Mouse (Mus musculus): ENCODE data around the gene C1qtnf12.

The C1qtnf12 gene

DNA sequence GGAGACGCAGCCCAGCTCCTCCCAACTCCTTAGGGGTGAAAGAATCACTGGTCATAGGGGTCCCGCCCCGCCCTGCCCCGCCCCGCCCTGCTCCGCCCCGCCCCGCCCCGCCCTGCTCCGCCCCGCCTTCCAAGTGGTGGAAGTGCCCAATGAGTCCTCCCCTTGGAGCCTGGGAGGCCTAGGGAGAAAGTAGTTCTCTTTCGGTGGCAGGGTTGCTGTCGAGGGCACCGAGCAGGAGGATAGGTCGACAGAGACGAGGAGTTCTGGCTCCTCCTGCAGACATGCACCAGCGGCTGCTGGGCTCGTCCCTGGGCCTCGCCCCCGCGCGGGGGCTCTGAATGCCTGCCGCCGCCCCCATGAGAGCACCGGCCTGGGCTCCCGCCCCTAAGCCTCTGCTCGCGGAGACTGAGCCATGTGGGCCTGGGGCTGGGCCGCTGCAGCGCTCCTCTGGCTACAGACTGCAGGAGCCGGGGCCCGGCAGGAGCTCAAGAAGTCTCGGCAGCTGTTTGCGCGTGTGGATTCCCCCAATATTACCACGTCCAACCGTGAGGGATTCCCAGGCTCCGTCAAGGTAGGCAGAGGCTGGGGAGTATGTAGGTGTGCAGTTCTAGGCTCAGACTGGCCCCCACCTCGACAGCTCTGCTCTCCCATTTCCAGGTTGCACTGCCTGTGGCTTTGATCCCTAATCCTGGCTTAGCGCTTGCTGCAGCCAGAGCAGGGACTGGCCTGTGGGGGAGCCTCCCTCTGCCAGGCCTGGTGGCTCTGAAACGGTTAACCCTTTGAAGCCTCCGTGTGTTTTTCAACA is at the start of gene C1qtnf12:
Gene C1qtnf12, plus strand, starts transcription at position 152 of the 805 bp plus-strand sequence.
- peak in 1 of 2 experiments; percentile 20 for DNase-seq (ENCODE audit: low spot score in 2 of 2)

DNA sequence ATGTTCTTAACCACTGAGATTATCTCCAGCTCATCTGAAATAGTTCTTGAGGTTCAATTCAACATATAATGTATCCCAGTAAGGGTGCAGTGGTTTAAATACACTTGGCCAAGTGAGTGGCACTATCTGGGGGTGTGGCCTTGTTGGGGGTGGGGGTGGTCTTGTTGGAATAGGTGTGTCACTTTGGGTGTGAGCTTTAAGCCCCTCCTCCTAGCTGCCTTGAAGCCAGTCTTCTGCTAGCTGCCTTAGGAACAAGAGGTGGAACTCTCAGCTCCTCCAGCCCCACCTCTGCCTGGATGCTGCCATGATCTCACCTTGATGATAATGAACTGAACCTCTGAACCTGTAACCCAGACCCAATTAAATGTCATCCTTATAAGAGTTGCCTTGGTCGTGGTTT is 30.1 kb upstream of the C1qtnf12 start:
- DNase-seq (ENCODE audit: low spot score in 2 of 2): no peak

DNA sequence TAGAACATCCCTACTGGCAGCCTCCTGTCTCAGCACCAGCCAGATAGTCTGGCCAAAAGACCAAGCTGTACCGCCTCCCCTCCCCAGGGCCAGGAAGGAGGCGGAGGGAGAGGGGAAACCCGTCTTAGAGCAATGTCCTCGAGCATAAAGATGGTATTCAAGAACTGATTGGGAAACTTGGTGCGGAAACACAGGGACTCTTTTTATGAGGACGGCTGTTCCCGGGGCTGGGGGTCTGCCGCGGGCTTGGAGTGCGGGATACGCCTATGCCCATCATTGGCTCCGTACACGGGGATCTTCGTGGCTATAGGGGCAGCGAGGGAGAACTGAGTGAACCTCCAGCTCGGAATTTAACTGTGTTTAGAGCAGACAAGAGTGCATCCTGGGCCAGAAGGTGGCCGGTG is 19.1 kb upstream of the C1qtnf12 start:
- DNase-seq (ENCODE audit: low spot score in 2 of 2): peak; percentile 43 to 71

DNA sequence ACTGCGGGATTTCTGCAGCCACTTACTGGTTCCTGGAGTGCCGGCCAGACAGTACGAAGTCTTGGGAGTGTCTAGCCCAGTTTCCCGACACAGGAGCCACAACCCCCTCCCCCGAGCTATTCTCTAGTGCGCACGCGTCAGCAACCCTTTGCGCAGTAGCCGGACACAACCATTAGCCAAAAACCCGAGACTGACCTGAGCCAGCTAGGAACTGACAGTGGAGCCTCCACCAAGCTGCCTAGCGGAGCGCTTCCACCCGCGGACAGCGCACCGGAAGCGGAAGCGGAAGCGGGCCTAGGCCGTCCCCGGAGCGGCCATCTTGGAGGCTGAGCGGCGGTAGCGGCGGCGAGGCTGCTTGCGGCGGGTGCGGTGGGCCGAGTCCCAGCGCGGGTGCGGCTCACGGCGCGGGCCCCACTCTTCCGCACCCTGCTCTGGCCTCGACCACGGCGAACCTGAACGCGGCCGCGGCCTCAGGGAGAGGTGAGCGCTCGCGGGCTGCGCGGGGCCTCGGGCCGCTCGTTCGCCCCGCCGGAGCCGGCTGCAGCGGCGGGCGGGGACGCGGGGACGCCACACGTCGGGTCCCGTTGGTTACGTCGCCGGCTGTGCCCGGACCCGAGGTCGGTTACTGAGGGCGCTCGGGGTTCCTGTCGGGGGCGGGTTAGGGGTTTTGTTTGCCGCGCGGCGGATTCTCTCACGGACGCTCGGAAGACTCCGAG is 18.4 kb upstream of the C1qtnf12 start, which contains the start of gene Ube2j2:
Gene Ube2j2, plus strand, starts transcription at position 298 of the 716 bp plus-strand sequence.
- peak; percentile 93 to 96 for DNase-seq (ENCODE audit: low spot score in 2 of 2)

DNA sequence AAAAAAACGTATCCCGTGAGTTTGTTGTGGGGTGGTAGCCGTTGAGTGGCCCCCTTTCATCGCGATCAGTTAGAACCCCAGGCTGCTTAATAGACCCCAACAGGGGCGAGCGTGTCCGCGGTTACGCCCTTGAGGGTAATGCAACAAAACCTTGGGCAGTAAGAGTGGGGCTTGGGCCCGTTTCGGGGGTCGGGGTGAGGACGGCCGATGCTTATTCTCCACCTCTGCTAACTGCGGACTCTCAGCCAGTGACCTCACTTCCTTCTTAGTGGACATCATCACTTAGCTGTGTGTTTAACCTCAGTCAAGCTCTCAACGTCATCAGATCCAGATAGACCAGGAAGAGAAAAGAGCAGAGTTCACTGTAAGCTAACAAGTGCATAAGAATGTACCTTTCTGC is 17.8 kb upstream of the C1qtnf12 start:
- DNase-seq (ENCODE audit: low spot score in 2 of 2): no peak

DNA sequence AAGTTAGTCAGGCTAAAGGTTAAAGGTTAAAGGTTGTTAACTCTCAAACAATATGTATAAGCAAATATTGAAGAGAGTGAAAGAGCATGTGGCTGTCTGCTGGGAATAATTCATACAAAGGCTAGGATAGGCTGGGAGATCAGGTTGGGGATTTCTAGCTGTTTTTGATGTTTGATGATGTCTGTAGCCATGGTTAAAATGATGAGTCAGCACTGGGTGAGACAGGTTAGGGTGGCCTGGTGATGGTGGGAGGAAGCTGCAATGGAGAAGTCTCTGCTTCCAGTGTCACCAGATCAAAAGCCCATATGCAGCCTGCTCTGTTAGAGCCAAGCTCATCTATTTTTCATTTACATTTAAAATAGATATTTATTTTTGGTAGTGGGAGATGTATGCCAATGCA is 15.0 kb upstream of the C1qtnf12 start:
- DNase-seq (ENCODE audit: low spot score in 2 of 2): no peak

DNA sequence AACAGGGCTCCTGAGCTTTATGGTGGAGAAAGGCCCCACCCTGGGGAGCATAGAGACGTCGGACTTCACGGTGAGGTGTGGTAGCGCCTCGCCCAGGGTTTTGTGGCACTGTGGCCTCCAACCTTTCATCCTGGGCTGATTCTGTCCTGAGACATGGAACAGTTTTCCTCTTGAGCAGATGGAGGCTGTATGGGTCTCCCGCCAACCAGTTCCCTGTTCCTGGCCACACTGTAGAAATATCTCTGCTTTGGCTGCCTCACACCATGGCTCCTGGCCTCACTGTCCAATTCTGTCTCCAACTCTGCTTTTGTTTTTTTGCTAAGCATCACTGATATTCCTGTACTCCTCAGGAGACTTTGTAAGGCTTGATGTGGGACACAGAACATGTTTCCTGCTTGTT is 6.6 kb upstream of the C1qtnf12 start:
- no peak for DNase-seq (ENCODE audit: low spot score in 2 of 2)

DNA sequence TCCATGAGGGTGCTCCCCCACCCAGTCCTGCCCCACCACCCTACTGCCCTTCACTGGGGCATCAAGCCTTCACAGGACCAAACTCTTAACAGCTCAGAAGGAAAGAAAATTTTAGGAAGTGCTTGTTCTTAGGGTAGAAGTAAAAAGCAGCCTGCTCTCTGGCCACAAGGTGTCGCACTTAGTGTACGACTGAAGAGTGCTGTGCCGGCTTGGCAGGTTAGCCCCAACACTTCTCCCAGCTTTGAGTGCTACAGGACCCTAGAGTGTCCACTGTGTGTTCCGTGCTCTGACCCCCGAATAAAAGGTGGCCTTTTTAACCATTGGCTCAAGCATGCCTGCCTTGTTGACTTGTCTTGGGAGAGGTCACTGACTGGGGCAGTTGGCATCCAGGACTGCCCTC is 2.8 kb upstream of the C1qtnf12 start:
- peak; percentile 42 to 68 for DNase-seq (ENCODE audit: low spot score in 2 of 2)

DNA sequence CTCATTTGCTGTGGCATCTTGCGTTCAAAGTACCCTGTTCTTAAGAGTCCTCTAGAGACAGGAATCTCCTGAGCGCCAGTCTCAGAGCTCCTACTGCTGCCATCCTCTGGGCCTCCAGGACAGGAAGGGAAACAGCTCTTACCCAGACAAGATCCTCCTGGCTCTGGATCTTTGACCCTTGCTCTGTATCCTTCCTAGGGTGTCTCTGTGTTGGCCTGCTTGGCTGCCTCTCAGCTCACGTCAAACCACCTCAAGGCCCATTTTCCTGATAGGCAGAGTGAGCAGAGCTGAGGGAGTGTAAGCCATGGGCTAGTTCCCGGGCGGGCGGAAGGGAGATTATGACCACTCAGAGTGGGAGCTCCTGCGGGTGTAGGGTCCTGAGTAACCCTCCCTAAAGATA is 988 bp downstream of the C1qtnf12 start:
- DNase-seq (ENCODE audit: low spot score in 2 of 2): no peak

DNA sequence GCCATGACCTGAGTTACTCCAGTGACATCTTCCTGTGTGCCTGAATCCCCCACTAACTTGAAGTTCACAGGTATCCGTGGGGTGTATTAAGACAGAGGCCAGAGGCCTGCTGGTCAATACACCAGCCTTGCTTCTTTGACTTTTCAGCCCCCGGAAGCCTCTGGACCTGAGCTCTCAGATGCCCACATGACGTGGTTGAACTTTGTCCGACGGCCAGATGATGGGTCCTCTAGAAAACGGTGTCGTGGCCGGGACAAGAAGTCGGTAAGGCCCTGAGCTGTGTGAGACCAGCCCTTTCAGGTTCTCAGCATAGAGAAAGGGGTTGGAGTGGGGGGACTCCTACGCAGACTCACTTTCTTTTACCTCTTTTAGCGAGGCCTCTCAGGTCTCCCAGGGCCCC is 2.3 kb downstream of the C1qtnf12 start:
- DNase-seq (ENCODE audit: low spot score in 2 of 2): no peak

DNA sequence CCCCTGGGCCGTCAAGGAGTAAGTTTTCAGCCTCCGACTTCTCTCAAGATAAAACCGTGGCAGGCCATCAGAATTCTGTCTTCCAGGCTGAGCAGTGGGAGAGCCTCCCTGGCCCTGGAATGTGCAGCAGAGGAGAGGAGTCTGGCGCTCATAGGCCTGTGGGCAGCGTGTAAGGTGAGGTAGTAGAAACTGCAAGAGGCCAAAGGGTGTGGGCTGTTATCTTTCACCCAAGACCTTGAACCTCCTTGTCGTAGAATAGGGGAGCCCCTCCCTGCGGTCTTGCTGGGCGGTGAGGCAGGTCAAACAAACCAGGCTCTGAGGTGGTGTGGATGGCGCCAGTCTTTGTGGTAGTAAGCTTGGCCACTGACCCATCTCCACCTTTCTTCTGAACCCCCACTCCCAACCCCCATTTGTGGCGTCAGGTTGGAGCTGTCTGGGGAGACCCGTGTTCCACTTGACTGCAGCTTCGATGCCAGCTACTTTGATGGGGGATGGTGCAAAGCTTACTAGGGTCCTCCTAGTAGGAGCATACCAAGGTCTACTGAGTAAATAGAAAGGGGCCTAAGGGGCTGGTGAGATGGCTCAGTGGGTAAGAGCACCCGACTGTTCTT is 7.0 kb downstream of the C1qtnf12 start:
- no peak for DNase-seq (ENCODE audit: low spot score in 2 of 2)

DNA sequence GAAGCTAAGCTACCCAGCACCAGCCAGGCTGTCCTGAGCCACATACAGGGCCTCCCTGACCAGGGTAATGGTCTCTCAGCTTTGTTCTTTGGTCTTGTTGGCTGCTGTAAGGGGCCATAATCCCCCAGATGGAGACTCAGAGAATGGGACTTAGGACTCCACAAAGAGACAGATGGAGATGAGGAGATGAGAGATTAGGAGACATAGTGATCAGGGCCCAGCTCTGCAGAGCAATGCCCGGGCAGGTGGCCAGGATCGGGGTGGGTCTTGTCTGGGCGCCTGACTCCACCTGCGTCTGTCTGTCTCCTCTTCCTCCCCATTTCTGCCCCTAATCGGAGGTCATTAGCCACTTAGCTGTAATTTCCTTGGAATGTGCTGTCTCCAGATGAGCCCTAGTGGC is 8.2 kb downstream of the C1qtnf12 start:
- DNase-seq (ENCODE audit: low spot score in 2 of 2): no peak

DNA sequence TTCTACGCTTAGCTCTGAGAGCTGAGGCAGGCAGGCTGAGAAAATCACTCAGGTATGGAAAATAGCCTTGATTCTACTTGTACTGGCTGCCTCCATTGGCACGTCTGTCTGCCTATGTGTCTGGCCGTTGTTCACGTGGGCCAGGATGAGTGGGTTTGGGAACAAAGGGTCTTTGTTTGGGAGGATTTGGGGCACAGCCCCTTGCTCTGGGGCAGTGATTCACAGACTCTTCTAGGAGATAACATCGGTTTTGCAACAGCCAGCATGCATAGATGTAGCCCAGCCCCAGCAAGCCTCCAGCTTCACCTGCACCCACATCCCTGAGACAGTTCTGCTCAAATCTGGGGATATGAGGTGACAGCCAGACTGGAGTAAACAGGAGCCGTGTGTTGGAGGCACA is 10.5 kb downstream of the C1qtnf12 start:
- DNase-seq (ENCODE audit: low spot score in 2 of 2): no peak

DNA sequence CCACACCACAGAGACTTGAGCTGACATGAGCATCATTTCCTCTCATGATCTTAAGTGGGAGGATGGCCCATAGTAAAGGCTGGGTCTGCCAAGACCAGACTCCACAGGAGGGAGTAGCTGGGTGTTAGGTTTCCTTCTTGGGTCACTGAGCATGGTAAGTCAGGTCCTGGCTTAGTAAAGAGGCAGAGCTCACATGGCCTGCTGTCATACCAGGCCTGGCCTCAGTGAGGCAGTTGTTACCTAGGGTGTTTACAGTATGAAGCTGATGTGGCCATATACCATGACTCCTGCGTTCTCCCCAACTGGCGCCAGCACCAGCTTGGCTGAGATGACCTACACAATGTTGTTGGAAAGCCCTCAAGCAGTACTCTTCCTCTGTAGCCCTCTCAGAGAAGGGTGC is 11.1 kb downstream of the C1qtnf12 start:
- DNase-seq (ENCODE audit: low spot score in 2 of 2): no peak

DNA sequence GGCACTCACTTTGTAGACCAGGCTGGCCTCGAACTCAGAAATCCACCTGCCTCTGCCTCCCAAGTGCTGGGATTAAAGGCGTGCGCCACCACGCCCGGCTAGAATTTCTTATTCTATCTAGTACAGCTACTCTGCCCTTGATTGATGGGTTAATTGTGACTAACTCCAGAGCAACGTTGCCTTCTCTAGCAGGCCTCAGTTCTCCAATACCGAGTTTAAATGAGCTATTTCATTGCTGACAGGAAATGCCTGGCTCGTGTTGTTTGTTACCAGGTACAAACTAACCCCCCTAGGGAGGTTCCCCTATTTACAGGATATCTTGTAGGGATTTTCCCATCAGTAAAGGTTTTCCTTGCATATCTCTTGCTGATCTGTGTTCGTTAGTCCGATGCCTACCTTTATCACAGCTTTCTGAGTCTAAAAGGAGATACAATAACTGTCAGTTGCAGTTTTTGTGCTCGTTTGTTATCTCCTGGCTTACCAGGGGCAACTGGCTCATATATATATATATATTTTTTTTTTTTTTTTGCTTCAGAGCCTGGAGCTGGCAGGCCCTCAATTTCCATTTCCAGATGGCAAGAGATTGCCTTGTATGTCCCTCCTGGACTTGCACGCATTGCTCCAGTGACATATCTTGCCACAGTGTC is 19.4 kb downstream of the C1qtnf12 start:
- no peak for DNase-seq (ENCODE audit: low spot score in 2 of 2)

DNA sequence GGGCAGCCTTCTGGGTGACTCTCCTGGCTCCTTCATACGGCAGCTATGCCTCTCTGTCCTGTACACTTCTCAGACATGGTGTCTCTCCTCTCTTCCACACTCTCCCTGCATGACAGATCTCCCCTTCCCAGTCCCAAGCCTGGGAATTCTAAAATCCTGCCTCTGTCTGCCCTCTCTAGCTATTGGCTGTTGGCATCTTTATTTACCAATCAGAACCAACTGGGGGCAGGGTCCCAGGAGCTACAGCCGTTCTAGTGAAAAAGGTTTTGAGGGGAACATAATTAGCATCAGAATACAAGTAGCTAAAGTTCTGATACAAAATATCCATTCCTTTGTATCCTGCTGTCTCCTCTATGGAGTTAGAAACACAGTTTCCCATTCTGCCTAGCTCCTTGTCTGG is 21.7 kb downstream of the C1qtnf12 start:
- DNase-seq (ENCODE audit: low spot score in 2 of 2): no peak

DNA sequence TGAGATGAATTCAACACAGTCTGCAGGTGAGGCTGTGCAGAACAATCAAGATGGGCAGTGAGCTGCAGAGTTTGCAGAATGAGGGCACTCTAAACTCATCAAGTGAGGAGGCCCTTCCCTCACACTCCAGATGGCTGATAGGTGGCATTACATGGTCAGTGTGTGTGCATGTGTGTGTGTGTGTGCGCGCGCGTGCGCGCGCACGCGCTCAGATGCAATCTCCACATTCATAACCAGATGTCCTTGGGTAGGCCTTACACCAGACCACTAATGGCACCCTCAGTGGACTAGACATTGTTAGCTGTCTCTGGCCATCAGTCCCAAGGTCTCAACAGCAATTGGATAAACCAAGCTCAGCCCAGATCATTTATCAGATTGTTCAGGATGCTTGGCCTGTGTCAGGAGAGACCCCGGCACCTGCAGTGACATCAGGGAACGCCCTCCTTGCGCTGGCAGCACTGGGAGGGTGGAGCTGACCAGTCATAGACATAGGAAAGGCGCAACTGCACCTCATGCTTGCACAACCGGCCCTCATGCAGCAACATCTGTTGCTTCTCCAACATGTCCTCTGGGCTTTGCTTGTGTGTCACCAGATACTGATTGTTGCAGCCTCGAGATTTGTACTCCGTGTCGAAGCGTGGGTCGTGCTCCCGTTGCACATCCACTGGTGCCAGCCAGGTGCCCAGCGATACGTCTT is 29.2 kb downstream of the C1qtnf12 start:
- DNase-seq (ENCODE audit: low spot score in 2 of 2): no peak

DNA sequence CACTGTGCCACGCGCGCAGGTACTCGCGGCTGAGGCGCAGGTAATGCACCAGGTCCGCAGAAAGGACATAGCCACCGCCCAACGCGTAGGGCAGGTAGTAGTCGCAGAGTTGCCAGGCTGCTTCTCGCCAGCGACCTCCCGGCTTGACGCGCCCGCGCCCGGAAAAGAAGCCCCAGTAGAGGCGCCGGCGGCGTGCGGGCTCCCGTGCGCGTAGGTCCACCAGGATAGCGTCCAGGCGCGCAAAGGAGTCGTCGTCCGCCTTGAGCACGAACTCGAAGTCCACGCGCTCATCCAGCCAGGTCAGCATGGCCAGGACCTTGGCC is 29.8 kb downstream of the C1qtnf12 start:
- DNase-seq (ENCODE audit: low spot score in 2 of 2): peak in 1 of 2 experiments; percentile 76

DNA sequence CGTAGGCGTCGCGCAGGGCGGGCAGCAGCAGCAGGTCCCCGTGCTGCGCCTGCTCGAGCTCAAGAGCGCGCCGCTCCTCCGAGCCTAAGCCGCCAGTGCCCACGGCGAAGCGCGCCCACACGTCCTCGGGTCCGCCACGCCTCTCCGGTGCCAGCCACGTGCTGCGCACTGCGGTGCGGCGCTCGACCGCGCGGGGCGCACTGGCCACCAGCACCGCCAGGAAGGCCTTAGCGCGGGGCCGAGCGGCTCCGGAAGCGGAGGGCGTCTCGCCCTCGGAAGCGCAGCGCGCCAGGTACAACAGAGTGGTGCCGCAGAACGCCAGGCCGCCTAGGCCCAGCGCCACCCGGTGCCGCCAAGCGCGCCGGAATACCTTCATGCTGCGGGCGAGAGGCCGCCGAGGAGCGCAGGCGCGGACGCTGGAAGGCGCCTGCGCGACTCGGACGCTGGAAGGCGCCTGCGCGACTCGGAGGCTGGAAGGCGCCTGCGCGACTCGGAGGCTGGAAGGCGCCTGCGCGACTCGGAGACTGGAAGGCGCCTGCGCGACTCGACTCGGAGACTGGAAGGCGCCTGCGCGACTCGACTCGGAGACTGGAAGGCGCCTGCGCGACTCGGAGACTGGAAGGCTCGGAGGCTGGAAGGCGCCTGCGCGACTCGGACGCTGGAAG is 30.3 kb downstream of the C1qtnf12 start, which contains the start of the genes B3galt6 and Sdf4:
Gene B3galt6, minus strand, starts transcription at position 409 of the 665 bp plus-strand sequence.
Gene Sdf4, plus strand, starts transcription at position 632 of the 665 bp plus-strand sequence.
- peak in 1 of 2 experiments; percentile 87 for DNase-seq (ENCODE audit: low spot score in 2 of 2)

DNA sequence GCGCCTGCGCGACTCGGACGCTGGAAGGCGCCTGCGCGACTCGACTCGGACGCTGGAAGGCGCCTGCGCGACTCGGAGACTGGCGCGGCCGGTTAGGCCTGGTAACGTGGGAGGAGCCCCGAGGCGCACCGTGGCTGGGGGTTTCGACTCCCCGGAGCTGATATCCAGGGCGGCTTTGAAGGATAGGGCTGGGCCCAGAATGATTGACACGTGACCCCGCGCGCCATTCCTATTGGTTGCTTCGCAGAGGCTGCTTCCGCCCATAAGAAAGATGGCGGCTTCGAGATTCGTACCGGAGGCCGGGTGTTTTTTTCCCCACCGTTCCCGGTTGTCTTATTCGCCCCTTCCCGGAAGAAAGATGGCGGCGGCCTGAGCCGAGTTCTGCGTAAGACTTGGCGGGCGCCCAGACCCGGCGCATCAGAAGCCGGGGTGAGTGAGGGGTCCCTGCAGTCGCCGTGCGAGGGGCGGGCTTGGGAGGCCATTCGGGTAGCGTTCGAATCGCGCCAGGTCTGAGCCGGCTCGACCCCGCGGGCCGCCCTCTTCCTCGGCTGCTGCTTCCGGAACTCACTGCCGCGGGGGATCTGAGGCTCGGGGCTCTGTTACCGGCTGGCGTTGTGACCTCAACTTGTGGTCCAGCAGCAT is 30.9 kb downstream of the C1qtnf12 start:
- DNase-seq (ENCODE audit: low spot score in 2 of 2): peak; percentile 91 to 94
